Mouse (Mus musculus) liver, postnatal 0 days (tissue): ENCODE results near the gene Gpatch2l.

ENCODE experiments used
- CTCF ChIP-seq: sonication (generic); IDR thresholded peaks from 2 replicates; pipeline ENCODE4 v1.5.1; 2016; ENCODE audit warnings: antibody characterized with exemption, low read depth
- EP300 ChIP-seq: IDR thresholded peaks from 2 replicates; pipeline ENCODE4 v1.6.1; 2016; ENCODE audit warnings: antibody characterized with exemption, low read depth, mild to moderate bottlenecking

DNA sequence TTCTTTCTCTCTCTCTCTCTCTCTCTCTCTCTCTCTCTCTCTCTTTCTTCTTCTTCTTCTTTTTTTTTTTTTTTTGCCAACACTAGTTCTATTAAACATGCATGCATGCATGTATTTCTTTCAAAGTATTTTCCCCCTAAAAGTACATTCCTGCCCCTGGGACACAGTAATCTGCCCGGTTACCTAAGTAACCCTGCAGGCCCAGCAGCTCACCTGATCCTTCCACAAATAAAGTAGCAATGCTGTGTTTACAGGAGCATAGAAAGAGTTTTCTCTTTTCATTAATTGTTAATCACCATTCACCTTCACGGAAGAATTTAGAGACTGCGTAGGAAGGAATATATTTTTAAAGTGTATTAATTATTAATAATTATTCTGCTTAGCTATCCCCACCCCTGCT is 34.1 kb downstream of the Gpatch2l start:
- TF ChIP-seq CTCF: no peak
- no peak for TF ChIP-seq EP300
